Mouse (Mus musculus): ENCODE measurements around the gene Shf.

Gene Shf

DNA sequence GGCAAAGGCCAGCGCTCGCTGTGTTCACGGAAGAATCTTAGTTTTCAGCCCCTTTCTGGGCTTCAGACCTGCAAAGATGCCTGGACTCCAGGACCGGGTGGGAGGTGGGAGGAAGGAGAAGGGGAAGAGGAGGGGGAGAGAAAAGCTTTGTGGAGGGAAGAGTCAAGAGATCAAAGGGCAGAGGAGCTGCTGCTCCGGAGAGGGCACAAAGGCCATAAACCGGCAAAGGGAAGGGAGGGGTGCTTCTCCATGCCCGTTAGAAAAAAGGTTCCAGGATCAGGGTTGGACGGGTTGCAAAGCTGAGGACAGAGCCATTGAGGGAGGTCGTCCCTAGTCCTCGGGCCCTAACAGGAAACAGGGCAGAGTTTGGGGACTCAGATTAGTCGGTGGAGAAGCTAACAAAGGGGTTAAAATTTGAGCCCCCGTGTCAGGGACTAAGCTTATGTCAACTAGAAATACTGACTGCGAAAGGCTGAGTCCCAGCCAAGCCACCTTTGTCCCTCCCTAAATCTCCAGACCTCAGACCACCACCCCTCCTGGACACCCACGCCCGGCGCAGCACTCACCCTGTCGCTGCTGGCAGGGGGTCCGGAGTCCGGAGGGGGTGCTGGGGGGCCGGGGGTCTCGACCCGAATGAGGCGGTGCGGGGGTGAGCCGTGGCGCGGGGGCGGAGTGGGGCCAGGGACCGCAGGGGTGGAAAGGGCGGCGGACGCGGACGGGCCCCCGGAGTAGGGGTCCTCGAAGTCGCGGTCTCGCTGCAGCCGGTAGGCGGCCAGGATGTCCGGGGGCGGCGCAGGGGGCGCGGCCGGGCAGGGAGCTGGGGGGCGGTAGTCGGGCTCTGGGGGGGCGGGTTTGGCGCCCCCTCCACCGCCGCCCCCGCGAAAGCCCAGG lies 636 bp downstream of the Shf start:
- peak; percentile 35 for DNase-seq (ENCODE audit: low spot score)

DNA sequence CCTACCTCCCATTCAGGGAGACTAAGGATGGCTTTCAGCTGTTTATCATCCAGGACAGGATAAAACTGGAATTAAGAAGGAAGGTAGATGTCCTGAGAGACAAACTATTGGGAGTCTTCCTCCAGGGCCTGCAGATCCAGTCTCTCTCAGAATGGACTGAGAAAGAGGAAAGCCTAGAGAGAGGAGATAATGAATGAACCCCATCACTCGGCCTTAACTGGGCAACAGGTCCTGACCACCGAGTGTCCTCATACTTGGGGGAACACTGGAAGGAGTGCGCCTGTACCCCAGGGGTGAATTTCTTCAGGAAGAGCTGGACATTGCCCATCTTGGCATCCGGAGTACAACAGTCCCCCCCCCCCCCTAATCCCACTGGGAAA lies 1.3 kb downstream of the Shf start:
- no peak for DNase-seq (ENCODE audit: low spot score)

DNA sequence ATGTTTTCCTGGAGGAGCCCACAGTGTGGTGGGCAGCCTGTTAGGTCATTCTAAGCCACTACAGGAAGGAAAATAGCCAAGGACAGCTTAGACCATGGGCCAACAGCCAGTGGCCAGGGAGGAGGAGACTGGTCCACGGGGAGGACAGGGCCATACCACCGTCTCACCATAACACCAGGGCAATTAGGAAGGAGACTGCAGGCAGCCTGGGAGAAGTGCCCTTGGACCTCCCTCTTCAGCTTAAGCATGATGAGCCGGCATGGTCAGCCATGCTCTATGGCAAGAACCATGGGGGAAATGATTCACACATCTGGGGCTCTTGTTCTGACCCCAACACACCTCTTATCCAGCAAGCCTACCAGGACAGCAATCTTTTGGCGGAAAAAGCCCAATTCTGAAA lies 1.8 kb downstream of the Shf start:
- no peak for DNase-seq (ENCODE audit: low spot score)

DNA sequence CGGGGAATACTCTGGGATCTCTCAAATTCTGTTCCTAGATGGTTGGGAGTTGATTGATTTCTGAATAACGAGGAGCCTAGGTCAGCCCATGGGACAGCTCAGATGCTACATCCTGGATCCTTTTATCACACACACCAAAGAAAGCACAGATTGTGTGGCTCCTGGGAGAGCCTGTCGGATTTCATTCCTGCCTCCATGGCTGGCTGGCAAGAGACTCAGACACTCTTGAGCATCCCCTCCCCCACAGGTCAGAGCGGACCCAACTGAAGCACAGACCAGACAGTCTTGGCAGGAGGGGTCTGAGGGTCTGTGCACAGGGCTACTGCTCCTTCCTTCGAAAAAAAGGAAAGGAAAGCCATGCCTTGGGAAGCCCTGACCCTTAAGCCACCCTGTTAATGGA lies 2.3 kb downstream of the Shf start:
- no peak for DNase-seq (ENCODE audit: low spot score)

DNA sequence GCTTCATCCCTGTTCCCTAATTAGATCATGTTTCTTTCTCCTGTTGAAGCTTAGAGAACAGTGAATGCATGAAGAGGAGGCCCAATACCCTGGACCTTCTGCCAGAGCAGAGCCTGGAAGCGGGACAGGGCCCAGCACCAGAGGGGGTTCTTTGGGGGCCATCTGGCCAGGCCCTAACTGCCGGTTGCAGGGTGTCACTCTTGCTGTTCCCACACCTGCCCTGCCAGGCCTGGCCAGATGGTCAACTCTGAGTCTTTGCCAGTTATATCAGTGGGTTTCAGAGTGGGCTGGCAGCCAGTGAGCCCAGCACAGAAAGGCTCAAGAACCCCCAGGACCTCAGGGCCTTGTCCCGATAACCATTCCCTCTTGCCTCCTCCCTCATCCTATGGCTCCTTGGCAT lies 2.9 kb downstream of the Shf start:
- no peak for DNase-seq (ENCODE audit: low spot score)

DNA sequence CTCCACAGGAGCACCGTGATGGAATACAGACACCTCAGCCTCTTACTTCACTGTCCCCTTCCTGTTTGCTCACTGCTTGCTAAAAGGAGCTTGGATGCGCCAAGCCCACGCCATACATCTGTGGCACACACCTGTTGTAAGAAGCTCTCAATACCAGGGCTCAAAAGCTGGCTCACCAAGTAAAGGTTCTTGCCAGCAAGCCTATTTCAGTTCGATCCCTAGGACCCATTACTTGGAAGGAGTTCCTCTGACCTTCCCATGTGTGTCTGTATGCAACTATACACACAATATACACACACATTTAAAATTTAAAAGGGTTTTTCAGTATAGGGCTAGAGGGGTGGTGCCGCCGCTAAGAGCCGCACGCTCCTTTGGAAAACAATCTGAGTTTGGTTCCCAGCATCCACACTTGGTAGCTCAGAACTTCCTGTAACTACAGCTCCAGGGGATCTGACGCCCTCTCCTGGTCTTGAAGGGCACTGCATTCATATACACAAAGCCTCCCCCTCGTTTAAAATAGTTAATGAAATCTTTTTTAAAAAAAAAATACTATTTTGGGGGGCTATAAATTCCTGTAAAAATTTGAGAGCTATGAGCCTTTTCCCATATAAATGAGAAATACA lies 3.6 kb downstream of the Shf start:
- DNase-seq (ENCODE audit: low spot score): no peak

DNA sequence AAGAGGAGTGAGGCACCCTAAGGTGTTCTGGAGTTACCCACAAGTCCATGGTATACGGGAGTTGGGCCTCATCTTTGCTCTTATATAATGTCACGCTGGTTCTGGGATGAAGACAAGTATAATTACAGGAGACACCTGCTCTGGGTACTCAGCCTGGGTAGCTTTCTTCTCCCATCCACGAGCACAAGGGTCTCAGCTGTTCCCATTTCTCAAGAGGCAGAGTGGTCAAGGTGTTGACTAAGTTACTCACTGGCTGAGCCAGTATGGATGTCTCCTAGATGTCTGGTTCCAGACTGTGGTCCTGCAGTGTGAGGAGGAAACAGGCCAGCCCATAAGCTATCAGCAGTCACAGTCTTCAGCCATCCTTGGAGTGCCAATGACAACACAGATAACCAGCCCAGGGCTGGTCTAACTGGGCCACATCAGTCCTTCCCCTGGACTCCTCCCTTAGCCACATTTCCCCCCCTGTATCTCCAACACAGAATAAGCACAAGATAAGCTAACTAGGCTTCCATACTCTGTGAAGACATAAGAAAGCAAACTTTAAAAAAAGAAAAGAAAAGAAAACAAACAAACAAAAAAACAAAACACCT lies 4.5 kb downstream of the Shf start:
- no peak for DNase-seq (ENCODE audit: low spot score)

DNA sequence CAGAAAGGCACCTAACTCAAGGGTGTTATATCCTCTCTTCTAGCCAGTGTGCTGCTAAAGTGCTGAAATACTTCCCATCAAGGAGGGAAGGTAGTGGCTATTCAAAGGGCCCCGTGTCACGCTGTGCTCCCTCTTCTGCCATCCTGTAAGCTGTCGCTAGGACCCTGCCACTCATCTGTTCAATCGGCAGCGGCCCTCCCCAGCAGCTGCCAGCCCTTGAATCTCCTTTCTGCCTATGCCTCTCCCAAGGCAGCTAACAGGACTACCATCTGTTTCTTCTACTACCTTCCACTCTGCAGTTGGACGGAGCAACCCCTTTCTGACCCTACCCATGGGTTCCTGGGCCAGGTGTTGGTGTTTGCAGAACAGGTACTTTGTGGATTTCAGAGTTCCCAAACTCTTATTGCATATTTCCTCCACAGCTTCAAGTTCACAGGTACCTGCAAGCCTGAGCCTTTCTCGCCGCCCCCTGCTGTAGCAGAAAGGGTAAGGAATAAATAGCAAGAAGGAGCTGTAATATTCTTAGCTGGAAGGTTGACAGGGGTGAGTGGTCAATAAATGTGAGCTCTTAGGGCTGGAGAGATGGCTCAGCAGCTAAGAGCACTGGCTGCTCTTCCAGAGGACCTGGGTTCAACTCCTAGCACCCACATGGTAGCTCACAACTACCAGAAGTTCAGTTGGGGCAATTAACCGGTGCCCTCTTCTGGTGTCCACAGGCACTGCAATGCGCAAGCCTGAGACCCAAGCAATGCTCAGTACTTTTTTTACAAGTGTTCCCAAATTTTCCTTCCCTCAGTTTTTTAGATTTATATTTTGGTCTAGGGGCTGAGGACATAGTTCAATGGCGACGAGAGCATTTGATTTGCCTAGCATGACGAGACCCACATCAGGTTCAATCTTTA lies 6.1 kb downstream of the Shf start:
- DNase-seq (ENCODE audit: low spot score): no peak

DNA sequence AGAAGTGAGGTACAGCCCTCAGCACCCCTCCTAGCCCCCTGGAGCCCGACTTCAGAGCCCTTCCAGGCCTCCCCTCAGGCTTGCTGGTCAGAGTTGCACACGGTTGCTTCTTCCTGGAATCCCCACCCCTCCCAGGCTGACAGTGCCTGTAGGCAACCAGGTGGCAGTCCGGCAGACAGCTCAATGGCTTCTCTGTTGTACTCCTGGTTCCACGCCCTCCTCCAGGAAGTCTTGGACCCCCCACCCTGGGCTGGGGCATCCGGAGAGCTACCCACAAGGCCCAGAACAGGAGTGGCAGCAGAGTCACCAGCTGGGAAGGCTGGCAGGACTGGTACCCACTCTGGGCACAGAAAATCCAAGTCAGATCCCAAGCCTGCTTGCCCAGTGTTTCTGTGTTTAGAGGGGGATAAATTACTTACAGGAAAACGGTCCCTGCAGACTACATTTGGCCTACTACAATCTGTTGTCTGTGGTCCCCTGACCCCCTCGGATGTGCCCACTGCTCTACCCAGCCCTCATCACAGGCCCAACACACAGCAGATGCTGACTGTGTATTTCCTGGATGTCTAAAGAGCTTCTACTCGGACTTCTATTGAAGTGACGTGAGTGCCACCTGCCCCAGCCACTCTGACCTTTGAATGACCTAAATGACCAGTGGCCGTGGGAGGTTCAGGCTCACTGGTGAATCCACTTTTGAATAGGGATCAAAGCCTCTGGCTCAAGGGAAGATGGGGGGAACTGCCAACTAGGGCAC lies 6.9 kb downstream of the Shf start:
- DNase-seq (ENCODE audit: low spot score): no peak

DNA sequence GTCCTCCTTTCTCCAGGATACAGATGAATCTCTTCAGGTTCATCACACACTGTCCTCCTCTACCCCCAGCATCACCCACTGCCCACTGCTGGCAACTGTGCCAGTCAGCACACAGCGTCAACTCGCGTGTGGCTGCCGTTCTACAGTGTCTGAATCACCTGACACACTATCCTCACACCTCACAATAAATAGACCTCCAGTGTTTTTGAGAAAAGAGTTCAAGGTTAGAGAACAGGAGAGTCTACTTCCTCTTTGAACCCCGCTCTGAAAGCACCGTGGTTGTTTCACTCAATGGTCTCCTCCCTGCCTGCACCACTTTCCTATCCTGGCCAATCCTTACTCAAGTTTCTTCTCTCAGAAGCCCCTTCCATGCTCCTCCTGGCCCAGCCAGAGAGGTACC lies 7.8 kb downstream of the Shf start:
- no peak for DNase-seq (ENCODE audit: low spot score)

DNA sequence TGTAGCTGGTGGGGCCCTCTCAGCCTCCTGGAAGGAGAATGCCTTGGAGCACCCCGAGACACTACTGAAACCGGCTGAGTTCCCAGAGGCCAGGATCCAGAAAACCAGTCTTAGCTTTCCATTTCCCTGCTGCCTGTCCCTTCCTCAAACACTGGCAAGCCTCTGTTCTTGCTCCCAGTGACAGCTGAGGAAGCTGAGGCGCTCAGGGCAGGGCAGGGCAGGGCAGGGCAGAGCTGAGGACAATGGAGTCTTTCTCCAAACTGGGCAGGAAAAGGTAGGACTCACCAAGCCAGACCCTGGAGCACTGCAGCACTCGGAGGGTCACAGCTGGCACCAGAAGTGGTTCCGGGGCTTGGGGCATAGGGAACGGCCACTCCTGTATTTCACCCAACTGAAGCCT lies 8.7 kb downstream of the Shf start:
- no peak for DNase-seq (ENCODE audit: low spot score)

DNA sequence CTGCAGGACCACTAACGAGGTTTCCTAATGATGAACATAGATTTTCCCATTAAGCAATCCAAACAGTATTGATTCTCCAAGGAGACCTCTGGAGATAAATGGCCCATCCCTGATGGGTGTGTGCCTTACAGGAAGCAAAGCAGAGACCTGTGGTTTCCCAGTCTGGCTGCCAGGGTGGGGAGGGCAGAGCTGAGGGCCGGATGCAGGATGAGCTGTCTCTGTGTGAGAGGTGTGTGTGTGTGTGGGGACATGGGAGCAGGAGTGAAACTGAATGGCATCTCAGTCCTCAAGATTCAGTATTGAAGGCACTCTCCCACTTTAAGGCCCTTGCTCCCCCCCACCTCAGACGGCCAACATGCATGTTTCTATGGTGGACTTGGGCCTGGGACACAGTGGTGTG lies 12.8 kb downstream of the Shf start:
- no peak for DNase-seq (ENCODE audit: low spot score)

DNA sequence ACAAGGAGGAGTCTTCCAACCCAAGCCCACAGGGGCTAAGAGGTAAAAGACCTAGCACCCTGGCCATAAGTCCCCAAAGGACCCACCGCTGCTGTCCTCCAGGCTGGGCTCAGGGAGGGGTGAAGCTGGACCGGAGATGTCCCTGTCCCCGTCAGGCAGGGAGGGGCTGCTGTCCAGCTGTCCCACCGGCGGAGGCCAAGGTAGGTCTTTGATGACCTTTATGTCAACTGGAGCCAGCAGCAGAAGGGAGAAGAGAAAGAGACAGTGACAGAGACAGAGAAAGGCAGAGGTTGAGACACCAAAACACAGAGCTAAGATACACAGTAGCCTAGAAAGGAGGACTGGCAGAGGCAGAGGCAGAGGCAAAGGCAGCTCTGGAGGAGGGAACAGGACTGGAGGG lies 13.6 kb downstream of the Shf start:
- DNase-seq (ENCODE audit: low spot score): no peak

DNA sequence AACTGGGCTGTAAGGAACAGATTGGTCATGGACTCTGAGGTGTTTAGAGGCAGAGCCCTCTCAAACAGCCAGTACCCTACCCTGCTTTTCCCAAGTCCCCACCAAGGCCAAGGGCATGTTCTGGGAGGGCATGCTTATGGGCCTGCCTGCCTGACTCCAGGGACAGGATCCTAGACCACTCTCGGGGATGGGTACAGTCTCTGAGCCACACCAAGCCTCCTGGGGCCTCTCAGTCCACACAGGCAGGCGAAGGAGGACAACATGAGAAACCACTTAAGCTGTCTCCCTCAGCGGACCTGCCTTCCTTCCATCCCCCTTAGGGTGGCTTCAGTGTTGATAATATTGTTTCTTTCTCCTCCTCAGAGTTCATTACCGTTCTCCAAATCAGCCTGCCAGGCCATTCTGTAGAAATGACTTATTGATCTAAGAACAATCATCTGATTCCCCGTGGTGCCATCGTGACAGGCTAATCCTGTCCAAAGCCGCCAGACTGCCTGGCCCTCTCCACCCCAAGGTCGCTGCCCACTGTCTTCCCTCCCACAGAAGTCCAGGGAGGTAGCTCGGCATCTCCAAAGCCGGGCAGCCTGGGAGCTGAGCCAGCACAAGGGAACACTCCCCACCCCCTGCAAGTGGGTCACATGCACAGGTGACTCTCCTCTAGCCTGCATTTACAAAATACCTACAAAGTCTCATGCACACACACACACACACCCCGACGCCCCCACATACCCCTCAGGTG lies 14.6 kb downstream of the Shf start:
- no peak for DNase-seq (ENCODE audit: low spot score)

DNA sequence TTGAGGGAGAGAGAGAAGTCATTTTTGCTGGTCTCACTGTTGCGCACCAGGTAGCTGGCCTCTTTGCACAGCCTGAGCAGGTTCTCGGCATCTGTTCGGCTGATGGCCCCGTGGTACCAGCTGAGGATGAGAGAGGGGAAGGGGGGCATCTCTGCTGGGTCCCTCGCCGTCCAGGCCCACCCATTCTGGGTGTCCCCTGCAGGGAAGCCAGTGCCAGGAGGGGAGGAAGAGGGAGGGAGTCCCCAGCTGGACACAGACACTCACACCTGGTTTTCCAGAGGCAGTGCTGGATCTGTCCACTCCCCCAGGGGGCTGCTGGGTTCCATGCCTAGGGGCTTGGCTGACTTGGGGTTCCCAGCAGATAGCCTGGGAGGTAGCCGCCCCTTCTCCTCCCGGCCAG lies 15.2 kb downstream of the Shf start:
- no peak for DNase-seq (ENCODE audit: low spot score)

DNA sequence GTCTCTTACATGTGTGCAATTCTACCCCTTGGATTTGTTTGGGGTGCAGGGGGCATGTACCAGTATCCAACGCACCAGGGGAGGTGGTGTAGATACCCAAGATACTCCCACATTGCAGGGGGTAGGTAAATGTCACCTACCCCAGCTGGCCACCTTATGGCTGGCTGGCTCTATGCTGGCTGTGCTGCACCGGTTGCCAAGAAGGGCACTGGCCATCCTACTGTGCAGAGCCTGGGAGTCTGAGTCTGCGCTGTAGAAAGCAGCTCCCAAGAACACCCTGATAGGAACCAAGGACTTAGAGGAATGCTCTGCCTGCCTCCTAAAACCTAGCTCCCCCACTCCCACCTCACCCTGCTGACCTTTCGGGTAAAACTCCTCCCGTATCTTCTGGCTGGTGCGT lies 16.0 kb downstream of the Shf start:
- DNase-seq (ENCODE audit: low spot score): no peak

DNA sequence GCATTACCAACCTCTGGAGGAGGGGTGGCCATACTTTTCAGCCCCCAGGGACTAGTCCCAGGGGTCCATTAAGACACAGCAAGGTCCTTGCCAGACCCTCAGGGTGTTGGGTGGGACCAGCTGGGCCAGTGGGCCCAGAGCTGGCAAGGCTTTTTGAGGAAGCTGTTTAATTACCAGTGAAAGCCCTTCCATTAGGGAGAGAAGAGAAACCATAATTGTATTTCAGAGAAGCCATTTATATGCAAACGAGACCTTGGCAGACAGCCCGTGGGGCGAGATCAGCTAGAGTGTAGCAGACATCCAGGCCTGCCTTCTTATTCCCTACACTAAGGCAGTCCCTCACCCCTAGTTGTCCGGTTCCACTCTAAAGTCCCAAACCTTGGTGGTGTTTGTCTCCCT lies 17.0 kb downstream of the Shf start:
- no peak for DNase-seq (ENCODE audit: low spot score)

DNA sequence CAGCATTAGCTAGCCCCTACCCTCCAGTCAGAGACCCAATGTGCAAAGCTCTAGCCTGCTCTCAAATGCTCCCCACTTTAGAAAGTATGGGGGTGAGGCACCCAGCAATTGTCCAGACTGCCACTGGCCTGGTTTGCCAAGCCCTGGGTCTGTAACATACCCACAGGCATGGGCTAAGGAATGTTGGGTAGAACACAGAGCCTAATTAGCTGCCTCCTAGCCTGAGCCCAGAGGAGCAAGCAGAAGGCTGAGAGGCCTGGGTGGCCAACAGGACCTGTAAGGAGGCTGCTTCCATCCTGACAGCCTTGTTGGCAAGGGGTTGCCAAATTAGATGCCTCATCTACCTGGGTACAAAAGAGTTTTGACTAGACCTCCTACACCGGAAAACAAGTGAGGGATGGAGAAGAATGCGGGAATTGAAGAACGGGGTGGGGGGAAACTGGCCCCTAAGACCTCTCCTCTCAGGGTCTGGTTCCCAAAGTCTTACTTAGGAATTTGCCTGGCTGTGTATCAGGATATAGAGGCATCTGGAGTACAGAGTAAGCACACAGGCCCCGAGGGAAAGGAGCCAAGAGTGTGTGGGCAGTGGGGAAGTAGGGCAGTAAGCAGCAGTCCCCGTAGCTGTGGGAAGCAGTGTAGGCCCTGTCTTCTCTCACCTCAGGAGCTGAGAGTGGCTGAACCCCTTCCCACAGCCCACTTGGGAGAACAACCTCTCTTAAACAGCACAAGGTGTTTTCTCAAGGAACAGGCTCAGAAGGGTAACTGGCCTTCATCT lies 17.6 kb downstream of the Shf start:
- DNase-seq (ENCODE audit: low spot score): no peak

DNA sequence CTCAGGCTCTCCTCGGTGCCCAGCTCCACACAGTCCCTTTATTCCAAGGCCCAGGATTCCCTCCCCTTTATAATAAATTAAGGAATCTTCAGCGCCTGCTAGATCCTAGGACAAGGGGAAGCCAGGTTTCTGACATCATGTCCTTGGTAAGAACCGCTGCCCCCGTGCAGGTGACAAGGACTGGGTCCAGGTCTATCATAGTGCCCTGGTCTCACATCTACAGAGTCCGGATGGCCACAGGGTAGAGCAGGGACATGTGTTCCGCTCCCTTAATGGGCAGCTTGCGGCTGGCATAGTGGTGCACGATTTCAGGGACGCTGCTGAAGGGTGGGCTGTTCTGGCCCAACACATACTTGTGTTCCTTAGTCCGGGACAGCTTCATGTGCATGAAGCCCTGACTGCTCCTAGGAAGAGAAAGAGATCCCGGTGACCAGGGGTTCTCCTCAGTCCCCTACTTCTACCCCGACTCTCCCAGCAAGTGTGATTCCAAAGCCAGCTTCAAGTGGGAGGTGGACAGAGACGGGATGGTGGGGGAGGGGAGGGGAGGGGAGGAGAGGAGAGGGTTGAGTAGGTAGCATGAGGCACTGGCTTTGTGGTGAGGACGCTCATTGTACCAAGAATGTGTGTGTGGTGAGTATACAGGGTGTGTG lies 19.7 kb downstream of the Shf start:
- DNase-seq (ENCODE audit: low spot score): peak; percentile 31
